Mouse (Mus musculus): ENCODE measurements at regions not wholly inside any gene's neighbourhood (a gene's known extent, or its start where the extent isn't known, plus 50 kb on each side); places are given as distances from the start of the nearest gene placed in this dataset.

DNA sequence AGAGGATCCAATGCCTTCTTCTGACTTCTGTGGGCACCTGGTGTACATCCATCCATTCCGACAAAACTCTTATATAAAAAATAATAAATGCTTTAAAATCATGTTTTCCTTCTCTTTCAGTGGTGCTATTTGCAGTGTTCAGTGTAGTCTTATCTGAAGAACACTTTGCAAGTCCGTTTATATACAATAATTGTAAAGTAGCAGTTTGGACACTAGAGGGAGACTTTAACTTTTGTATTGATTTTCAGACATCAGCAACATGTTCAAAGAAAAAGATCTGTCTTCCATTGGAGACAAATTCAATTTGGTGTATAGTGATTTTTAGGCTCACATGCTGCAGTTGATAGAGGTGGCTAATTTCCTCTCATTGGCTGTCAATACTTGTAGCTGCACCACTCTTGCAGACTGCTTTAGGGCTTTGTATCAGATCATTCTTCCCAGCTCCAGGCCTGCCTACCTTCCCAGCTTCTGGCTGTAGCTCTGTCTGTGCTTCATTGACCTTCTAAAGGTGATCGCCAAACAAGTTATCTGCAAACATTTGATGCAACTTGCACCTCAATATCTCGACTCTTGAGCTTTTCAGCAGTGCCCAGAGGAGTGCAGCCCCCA is 74.8 kb upstream of the Sult1c1 start:
- no peak for ATAC-seq
- CTCF ChIA-PET = interaction anchor here (0.7 to 2.3 kb wide), 10 partner anchors 11 to 349 kb away, joined by 3 to 31 read pairs (median 4); no protein-coding TSS in a partner anchor

GRCm38 (mm10) chr17:54061280-54061679 is 70.8 kb upstream of the Sult1c1 start:
- CTCF ChIA-PET = interaction anchor here (0.6 to 2.6 kb wide), 6 partner anchors 37 to 881 kb away, joined by 3 to 11 read pairs (median 3); no protein-coding TSS in a partner anchor
- in situ Hi-C loops (cut with MboI; ENCODE audit: low pct_unique_long_range_greater_than_20kb) = loop anchor here (10.0 to 25.0 kb wide), 2 partner anchors 46 to 1499 kb away; no protein-coding TSS in a partner anchor

More for the DNA sequence above, 74.8 kb upstream of the Sult1c1 start:
- in situ Hi-C loops (cut with MboI; ENCODE audit: low pct_unique_long_range_greater_than_20kb) = loop anchor here (10.0 to 25.0 kb wide), 2 partner anchors 50 to 1503 kb away; no protein-coding TSS in a partner anchor
- POLR2A ChIA-PET = interaction anchor here (0.8 to 1.1 kb wide), 2 partner anchors 179 to 278 kb away, joined by 3 read pairs; no protein-coding TSS in a partner anchor
- peak; percentile 34 for DNase-seq (ENCODE audit: low read depth, low spot score)
- TF ChIP-seq CTCF (IDR thresholded peaks at IDR 0.05) = peak; percentile 55
- H3K27me3 ChIP-seq = peaks cover 10% of the 10 kb centered on the region

More at GRCm38 (mm10) chr17:54061280-54061679, 70.8 kb upstream of the Sult1c1 start:
- no peak for ATAC-seq
- peak; percentile 62 for TF ChIP-seq CTCF (IDR thresholded peaks at IDR 0.05)
- POLR2A ChIA-PET = no interaction called here
- no peak for DNase-seq (ENCODE audit: low read depth, low spot score)
- H3K27me3 ChIP-seq = peaks cover 10% of the 10 kb centered on the region
